ENCODE assay signal across 11 mouse cellular contexts in the genomic region with DNA sequence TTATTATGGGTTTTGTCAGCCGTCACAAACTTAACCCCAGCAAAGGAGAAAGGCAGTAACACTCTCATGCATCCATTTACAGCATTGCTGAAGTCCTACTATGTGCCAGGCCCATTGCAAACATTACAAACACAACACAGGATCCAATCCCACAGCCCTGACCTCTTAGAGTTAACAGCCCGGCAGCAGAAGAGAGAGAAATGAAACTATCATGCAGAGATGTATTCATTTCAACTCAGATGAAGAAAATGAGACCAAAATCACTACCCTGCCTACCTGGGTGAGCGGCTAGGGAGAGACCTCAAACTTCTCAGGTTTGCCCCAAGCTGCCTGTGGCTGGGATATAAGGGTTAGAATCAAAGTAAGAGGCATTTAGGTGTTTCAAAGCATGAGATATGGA. TPM values are rescaled to one million over a fixed set of nuclear protein-coding genes. Genes with fewer than 3 reads are reported as not detected.
DNase-seq lines count a peak whose midpoint lies in the region; ATAC-seq and TF ChIP-seq lines count a peak whose summit lies in the region.
"Had no signal": no experiment of that assay in that cellular context is flagged by ENCODE, and none has a peak within 500 bp of the region (broad histone marks: within the 10 kb centered on the region; RNA-seq: fewer than 3 reads in every experiment).

No protein-coding gene starts in this region.

- no peak for TF ChIP-seq POLR2A in CH12.LX (IDR thresholded peaks at IDR 0.05; ENCODE audit: low read depth, low read length)

- no peak for TF ChIP-seq RAD21 in CH12.LX (IDR thresholded peaks at IDR 0.05; ENCODE audit: low read depth, low read length)

- H3K9me3 ChIP-seq in kidney, postnatal 0 days (replicated peaks; ENCODE audit: low read length): no peaks in the 10 kb centered on the region
- peaks cover 4% of the 10 kb centered on the region for H3K9me3 ChIP-seq in CH12.LX (replicated peaks; ENCODE audit: low read length)
- H3K9me3 ChIP-seq in embryonic facial prominence, embryonic 13.5 days: no peaks in the 10 kb centered on the region
- H3K9me3 ChIP-seq in limb, embryonic 15.5 days: no peaks in the 10 kb centered on the region

- ATAC-seq in kidney, postnatal 0 days (replicated peaks; ENCODE audit: low FRiP score, low read depth): no peak
- no peak for ATAC-seq in embryonic facial prominence, embryonic 13.5 days (ENCODE audit: insufficient number of reproducible peaks, insufficient read depth, low FRiP score, low TSS enrichment, low read depth)
- ATAC-seq in limb, embryonic 15.5 days (ENCODE audit: insufficient number of reproducible peaks, low FRiP score, low TSS enrichment, low read depth): no peak

- no peak overlapping the region for H3K4me2 ChIP-seq in kidney, postnatal 0 days (ENCODE audit: low read length)
- no peak overlapping the region for H3K4me2 ChIP-seq in CH12.LX (ENCODE audit: insufficient read depth, low read depth, poor library complexity, severe bottlenecking)
- H3K4me2 ChIP-seq in embryonic facial prominence, embryonic 13.5 days: no peak overlapping the region; the same call in 1 of the 2 replicates
- no peak overlapping the region for H3K4me2 ChIP-seq in limb, embryonic 15.5 days

- H3K4me1 ChIP-seq in kidney, postnatal 0 days (replicated peaks; ENCODE audit: insufficient read depth, low read length): peaks cover 67% of the 10 kb centered on the region
- H3K4me1 ChIP-seq in CH12.LX (ENCODE audit: control insufficient read depth in 1 of 2, insufficient read depth in 2 of 2): peaks cover 33 to 62% of the 10 kb centered on the region in 2 experiments
- H3K4me1 ChIP-seq in embryonic facial prominence, embryonic 13.5 days: peaks cover 59% of the 10 kb centered on the region
- H3K4me1 ChIP-seq in limb, embryonic 15.5 days: peaks cover 65% of the 10 kb centered on the region

- no peak for TF ChIP-seq CTCF in kidney, postnatal 0 days (IDR thresholded peaks at IDR 0.05; ENCODE audit: low read depth)
- no peak for TF ChIP-seq CTCF in CH12.LX (conservative IDR thresholded peaks at IDR 0.05 in 1 of 2, IDR thresholded peaks at IDR 0.05 in 1 of 2; ENCODE audit: low read depth in 2 of 2, low read length in 2 of 2)

- no peak overlapping the region for H3K4me3 ChIP-seq in kidney, postnatal 0 days (replicated peaks; ENCODE audit: low read depth, low read length)
- no peak overlapping the region for H3K4me3 ChIP-seq in CH12.LX (replicated peaks in 1 of 3; ENCODE audit: low read depth in 2 of 3, low read length in 2 of 3, poor library complexity in 1 of 3)
- no peak overlapping the region for H3K4me3 ChIP-seq in embryonic facial prominence, embryonic 13.5 days
- H3K4me3 ChIP-seq in limb, embryonic 15.5 days: no peak overlapping the region

- H3K27ac ChIP-seq in kidney, postnatal 0 days: 0 out of 2 replicates have a peak overlapping the region, but pooled peaks have one; percentile 47
- no peak overlapping the region for H3K27ac ChIP-seq in CH12.LX (ENCODE audit: insufficient read depth, low read depth)
- H3K27ac ChIP-seq in embryonic facial prominence, embryonic 13.5 days: 0 out of 2 replicates have a peak overlapping the region, but pooled peaks have one; percentile 0
- H3K27ac ChIP-seq in limb, embryonic 15.5 days: peak overlapping the region; percentile 2; the same call in 1 of the 2 replicates

- dilution Hi-C loops in CH12.LX (cut with MboI; ENCODE audit: extremely low pct_ligation_motif_present, extremely low pct_unique_long_range_greater_than_20kb, low sequenced_read_pairs): no loop called here

- DNase-seq in kidney, postnatal 0 days (ENCODE audit: low spot score): no peak
- DNase-seq in kidney, postnatal 25 days: no peak
- no peak for DNase-seq in CH12.LX (ENCODE audit: extremely low read depth)
- no peak for DNase-seq in retina, postnatal 1 day
- DNase-seq in adrenal gland, adult 2 months: no peak
- no peak for DNase-seq in heart, adult 11 months
- DNase-seq: cerebellum, adult 18-20 months; right cerebral cortex, postnatal 25 days had no signal

- H3K9ac ChIP-seq in kidney, postnatal 0 days (ENCODE audit: low read depth, low read length): no peak overlapping the region
- H3K9ac ChIP-seq in CH12.LX (ENCODE audit: insufficient read depth, low read depth): no peak overlapping the region
- H3K9ac ChIP-seq in embryonic facial prominence, embryonic 13.5 days: no peak overlapping the region
- H3K9ac ChIP-seq in limb, embryonic 15.5 days: no peak overlapping the region

- H3K79me2 ChIP-seq in CH12.LX (replicated peaks; ENCODE audit: control insufficient read depth, extremely low read depth, insufficient read depth, poor library complexity, severe bottlenecking): no peaks in the 10 kb centered on the region

- no peaks in the 10 kb centered on the region for H3K36me3 ChIP-seq in kidney, postnatal 0 days (ENCODE audit: insufficient read depth, low read length)
- H3K36me3 ChIP-seq in CH12.LX (replicated peaks in 1 of 2; ENCODE audit: control insufficient read depth in 1 of 2, insufficient read depth in 1 of 2, low read length in 1 of 2): no peaks in the 10 kb centered on the region
- no peaks in the 10 kb centered on the region for H3K36me3 ChIP-seq in embryonic facial prominence, embryonic 13.5 days
- H3K36me3 ChIP-seq in limb, embryonic 15.5 days: no peaks in the 10 kb centered on the region

- no peak for TF ChIP-seq EP300 in CH12.LX (IDR thresholded peaks at IDR 0.05; ENCODE audit: low read length)

- in situ Hi-C loops in CH12.LX (cut with MboI; ENCODE audit: low pct_ligation_motif_present, low pct_unique_long_range_greater_than_20kb, low sequenced_read_pairs): no loop called here

- 45% methylated on average over 3 of the region's 3 CpGs for WGBS in kidney, postnatal 0 days
- 42% methylated on average over 3 of the region's 3 CpGs for WGBS in embryonic facial prominence, embryonic 13.5 days
- 49% methylated on average over 3 of the region's 3 CpGs for WGBS in limb, embryonic 15.5 days

- H3K27me3 ChIP-seq in kidney, postnatal 0 days (ENCODE audit: insufficient read depth, low read length): no peaks in the 10 kb centered on the region
- peaks cover 8% of the 10 kb centered on the region for H3K27me3 ChIP-seq in CH12.LX (replicated peaks)
- H3K27me3 ChIP-seq in embryonic facial prominence, embryonic 13.5 days: no peaks in the 10 kb centered on the region
- H3K27me3 ChIP-seq in limb, embryonic 15.5 days: no peaks in the 10 kb centered on the region

TF ChIP-seq in CH12.LX, 34 proteins besides CTCF, POLR2A, EP300 and RAD21:
- TF ChIP-seq BHLHE40 (IDR thresholded peaks at IDR 0.05; ENCODE audit: low read depth, low read length) (no peak), ZKSCAN1 (IDR thresholded peaks at IDR 0.05; ENCODE audit: borderline replicate concordance, low read depth, low read length) (peak; percentile 89)

RNA-seq across cellular contexts. Expression of a gene that starts 12.4 kb away (rescaled TPM):
- polyA plus RNA-seq in kidney, postnatal 0 days (2015; fragmentation: Nextera tagmentation; extraction: Ambion mirVana): 37.5 and 39.2 TPM in 2 replicates
- total RNA-seq in CH12.LX (2012; rRNA removed): 11.6 and 14.4 TPM in 2 replicates
- total RNA-seq in CH12.LX (2014; rRNA removed): 14.8 and 19.7 TPM in 2 replicates
- polyA plus RNA-seq in CH12.LX (2012; ENCODE audit: insufficient read length, low read depth): 6.9 and 7.2 TPM in 2 replicates
- polyA plus RNA-seq in embryonic facial prominence, embryonic 13.5 days (2015; fragmentation: Nextera tagmentation; extraction: Ambion mirVana): 21.2 and 24.2 TPM in 2 replicates
- polyA plus RNA-seq in limb, embryonic 15.5 days (2015; fragmentation: Nextera tagmentation; extraction: Ambion mirVana): 30.9 and 35.1 TPM in 2 replicates
- 10 to 100 TPM; 20.3 to 55.2 TPM for total RNA-seq in adrenal gland, adult 2 months (2021)
- polyA plus RNA-seq in adrenal gland, adult 2 months (2012; rRNA removed): 18.9 and 25.1 TPM in 2 replicates

RNA-seq across cellular contexts. Expression of a gene that starts 29.5 kb away (rescaled TPM):
- polyA plus RNA-seq in kidney, postnatal 0 days (2015; fragmentation: Nextera tagmentation; extraction: Ambion mirVana): 7.8 and 9.4 TPM in 2 replicates
- total RNA-seq in CH12.LX (2012; rRNA removed) (not detected in 2 replicates), CH12.LX (2014; rRNA removed) (not detected in 2 replicates)
- polyA plus RNA-seq in CH12.LX (2012; ENCODE audit: insufficient read length, low read depth): not detected in 2 replicates
- 9.6 and 10.1 TPM in 2 replicates for polyA plus RNA-seq in embryonic facial prominence, embryonic 13.5 days (2015; fragmentation: Nextera tagmentation; extraction: Ambion mirVana)
- 147 and 186 TPM in 2 replicates for polyA plus RNA-seq in limb, embryonic 15.5 days (2015; fragmentation: Nextera tagmentation; extraction: Ambion mirVana)
- 10 to 100 TPM; 10.1 to 12.4 TPM for total RNA-seq in adrenal gland, adult 2 months (2021)
- polyA plus RNA-seq in adrenal gland, adult 2 months (2012; rRNA removed): 13.4 and 17.9 TPM in 2 replicates
- polyA plus RNA-seq: macrophage had no signal

RNA-seq across cellular contexts. Expression of a gene that starts 44.5 kb away (rescaled TPM):
- 0.41 and 0.58 TPM in 2 replicates for polyA plus RNA-seq in kidney, postnatal 0 days (2015; fragmentation: Nextera tagmentation; extraction: Ambion mirVana)
- total RNA-seq in CH12.LX (2012; rRNA removed) (0.25 and 0.71 TPM in 2 replicates), CH12.LX (2014; rRNA removed) (0.28 and 0.47 TPM in 2 replicates)
- polyA plus RNA-seq in CH12.LX (2012; ENCODE audit: insufficient read length, low read depth): 0.18 and 0.36 TPM in 2 replicates
- polyA plus RNA-seq in embryonic facial prominence, embryonic 13.5 days (2015; fragmentation: Nextera tagmentation; extraction: Ambion mirVana): not detected in 2 replicates
- polyA plus RNA-seq in limb, embryonic 15.5 days (2015; fragmentation: Nextera tagmentation; extraction: Ambion mirVana): 0.50 and 0.59 TPM in 2 replicates
- not detected for total RNA-seq in adrenal gland, adult 2 months (2021)
- polyA plus RNA-seq in adrenal gland, adult 2 months (2012; rRNA removed): 0.07 and 0.08 TPM in 2 replicates
- polyA plus RNA-seq: macrophage had no signal
